Mouse (Mus musculus): ENCODE results near the gene Syt6. TPM values are rescaled to one million over a fixed set of nuclear protein-coding genes. Genes with fewer than 3 reads are reported as not detected.

Gene Syt6
- polyA plus RNA-seq, 1 experiment: 0.09 TPM

- Histone ChIP-seq H3K4me1 (replicated peaks; ENCODE audit: control insufficient read depth, insufficient read depth, low read length) (peaks cover 3% of the 10 kb centered on the region; the same call in 1 of the 2 replicates), H3K36me3 (ENCODE audit: control insufficient read depth, insufficient read depth, low read length) (no peaks in the 10 kb centered on the region), H3K27ac (ENCODE audit: control insufficient read depth, insufficient read depth, low read length) (no peak overlapping the region), H3K4me3 (ENCODE audit: control insufficient read depth, insufficient read depth, low read length) (no peak overlapping the region), H3K27me3 (ENCODE audit: control insufficient read depth, insufficient read depth, low read length) (no peaks in the 10 kb centered on the region)
- TF ChIP-seq POLR2A (IDR thresholded peaks at IDR 0.05; ENCODE audit: control insufficient read depth, extremely low read depth, insufficient read depth, low read length, poor library complexity) (no peak), CTCF (IDR thresholded peaks at IDR 0.05; ENCODE audit: borderline replicate concordance, control insufficient read depth, extremely low read depth, insufficient read depth, low read length, poor library complexity) (no peak)
- no peak for DNase-seq
- 94% methylated on average over 6 of the region's 6 CpGs for WGBS
Observed at GRCm38 (mm10) chr3:103649716-103650115, 74.7 kb downstream of the Syt6 start.

- no peak for DNase-seq
- Histone ChIP-seq H3K36me3 (ENCODE audit: control insufficient read depth, insufficient read depth, low read length) (no peaks in the 10 kb centered on the region), H3K27me3 (ENCODE audit: control insufficient read depth, insufficient read depth, low read length) (no peaks in the 10 kb centered on the region), H3K27ac (ENCODE audit: control insufficient read depth, insufficient read depth, low read length) (no peak overlapping the region), H3K4me1 (replicated peaks; ENCODE audit: control insufficient read depth, insufficient read depth, low read length) (peaks cover 3% of the 10 kb centered on the region; the same call in 1 of the 2 replicates), H3K4me3 (ENCODE audit: control insufficient read depth, insufficient read depth, low read length) (no peak overlapping the region)
- WGBS: 92% methylated on average over 1 of the region's 1 CpGs
- no peak for TF ChIP-seq POLR2A (IDR thresholded peaks at IDR 0.05; ENCODE audit: control insufficient read depth, extremely low read depth, insufficient read depth, low read length, poor library complexity)
- TF ChIP-seq CTCF (IDR thresholded peaks at IDR 0.05; ENCODE audit: borderline replicate concordance, control insufficient read depth, extremely low read depth, insufficient read depth, low read length, poor library complexity): no peak
Observed at GRCm38 (mm10) chr3:103650406-103650805, 75.4 kb downstream of the Syt6 start.

- Histone ChIP-seq H3K4me1 (replicated peaks; ENCODE audit: control insufficient read depth, insufficient read depth, low read length) (no peaks in the 10 kb centered on the region; the same call in 1 of the 2 replicates), H3K4me3 (ENCODE audit: control insufficient read depth, insufficient read depth, low read length) (no peak overlapping the region), H3K36me3 (ENCODE audit: control insufficient read depth, insufficient read depth, low read length) (no peaks in the 10 kb centered on the region), H3K27me3 (ENCODE audit: control insufficient read depth, insufficient read depth, low read length) (no peaks in the 10 kb centered on the region), H3K27ac (ENCODE audit: control insufficient read depth, insufficient read depth, low read length) (no peak overlapping the region)
- DNase-seq: no peak
- WGBS: 65% methylated on average over 2 of the region's 2 CpGs
- TF ChIP-seq CTCF (IDR thresholded peaks at IDR 0.05; ENCODE audit: borderline replicate concordance, control insufficient read depth, extremely low read depth, insufficient read depth, low read length, poor library complexity) (no peak), POLR2A (IDR thresholded peaks at IDR 0.05; ENCODE audit: control insufficient read depth, extremely low read depth, insufficient read depth, low read length, poor library complexity) (no peak)
Observed at GRCm38 (mm10) chr3:103660012-103660411, 85.0 kb downstream of the Syt6 start.

- Histone ChIP-seq H3K27me3 (ENCODE audit: control insufficient read depth, insufficient read depth, low read length) (no peaks in the 10 kb centered on the region), H3K36me3 (ENCODE audit: control insufficient read depth, insufficient read depth, low read length) (no peaks in the 10 kb centered on the region), H3K4me3 (ENCODE audit: control insufficient read depth, insufficient read depth, low read length) (no peak overlapping the region), H3K27ac (ENCODE audit: control insufficient read depth, insufficient read depth, low read length) (no peak overlapping the region), H3K4me1 (replicated peaks; ENCODE audit: control insufficient read depth, insufficient read depth, low read length) (no peaks in the 10 kb centered on the region; the same call in 1 of the 2 replicates)
- WGBS: 91% methylated on average over 8 of the region's 8 CpGs
- no peak for DNase-seq
- TF ChIP-seq CTCF (IDR thresholded peaks at IDR 0.05; ENCODE audit: borderline replicate concordance, control insufficient read depth, extremely low read depth, insufficient read depth, low read length, poor library complexity): no peak
- no peak for TF ChIP-seq POLR2A (IDR thresholded peaks at IDR 0.05; ENCODE audit: control insufficient read depth, extremely low read depth, insufficient read depth, low read length, poor library complexity)
Observed at GRCm38 (mm10) chr3:103661714-103662113, 86.7 kb downstream of the Syt6 start.

GRCm38 (mm10) chr3:103663385-103663784 is 88.4 kb downstream of the Syt6 start:
- no peak overlapping the region for H3K4me3 ChIP-seq (ENCODE audit: control insufficient read depth, insufficient read depth, low read length)
- no peaks in the 10 kb centered on the region; the same call in 1 of the 2 replicates for H3K4me1 ChIP-seq (replicated peaks; ENCODE audit: control insufficient read depth, insufficient read depth, low read length)
- no peak for TF ChIP-seq CTCF (IDR thresholded peaks at IDR 0.05; ENCODE audit: borderline replicate concordance, control insufficient read depth, extremely low read depth, insufficient read depth, low read length, poor library complexity)
- no peak for TF ChIP-seq POLR2A (IDR thresholded peaks at IDR 0.05; ENCODE audit: control insufficient read depth, extremely low read depth, insufficient read depth, low read length, poor library complexity)
- H3K27me3 ChIP-seq (ENCODE audit: control insufficient read depth, insufficient read depth, low read length): no peaks in the 10 kb centered on the region
- 99% methylated on average over 3 of the region's 3 CpGs for WGBS
- no peak overlapping the region for H3K27ac ChIP-seq (ENCODE audit: control insufficient read depth, insufficient read depth, low read length)
- no peak for DNase-seq
- no peaks in the 10 kb centered on the region for H3K36me3 ChIP-seq (ENCODE audit: control insufficient read depth, insufficient read depth, low read length)

GRCm38 (mm10) chr3:103672113-103672512 is 97.1 kb downstream of the Syt6 start:
- H3K4me1 ChIP-seq (replicated peaks; ENCODE audit: control insufficient read depth, insufficient read depth, low read length): peaks cover 4% of the 10 kb centered on the region; the same call in 1 of the 2 replicates
- H3K4me3 ChIP-seq (ENCODE audit: control insufficient read depth, insufficient read depth, low read length): no peak overlapping the region
- TF ChIP-seq CTCF (IDR thresholded peaks at IDR 0.05; ENCODE audit: borderline replicate concordance, control insufficient read depth, extremely low read depth, insufficient read depth, low read length, poor library complexity): no peak
- no peak for TF ChIP-seq POLR2A (IDR thresholded peaks at IDR 0.05; ENCODE audit: control insufficient read depth, extremely low read depth, insufficient read depth, low read length, poor library complexity)
- no peaks in the 10 kb centered on the region for H3K36me3 ChIP-seq (ENCODE audit: control insufficient read depth, insufficient read depth, low read length)
- no peak for DNase-seq
- H3K27ac ChIP-seq (ENCODE audit: control insufficient read depth, insufficient read depth, low read length): no peak overlapping the region
- no peaks in the 10 kb centered on the region for H3K27me3 ChIP-seq (ENCODE audit: control insufficient read depth, insufficient read depth, low read length)
- 91% methylated on average over 4 of the region's 4 CpGs for WGBS

DNA sequence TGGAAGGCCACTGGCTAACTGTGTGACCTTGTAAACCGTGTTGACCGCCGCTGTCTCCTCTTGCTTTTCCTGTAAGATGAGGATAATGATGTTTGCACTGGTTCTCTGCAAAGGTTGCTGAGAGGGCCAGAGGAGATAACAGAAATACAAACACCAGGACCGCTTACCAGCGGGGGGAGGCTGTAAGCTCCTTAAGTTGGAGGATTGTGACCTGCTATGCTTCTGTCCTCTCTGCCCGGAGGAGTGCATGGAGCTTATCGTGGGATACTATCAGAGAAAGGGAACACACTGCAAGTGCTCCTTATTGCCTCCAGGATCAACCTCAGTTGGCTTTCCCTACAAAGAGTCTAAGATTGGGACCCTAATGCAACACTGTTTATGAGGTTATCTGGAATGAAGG is 97.7 kb downstream of the Syt6 start:
- Histone ChIP-seq H3K27ac (ENCODE audit: control insufficient read depth, insufficient read depth, low read length) (no peak overlapping the region), H3K36me3 (ENCODE audit: control insufficient read depth, insufficient read depth, low read length) (no peaks in the 10 kb centered on the region), H3K4me3 (ENCODE audit: control insufficient read depth, insufficient read depth, low read length) (no peak overlapping the region), H3K4me1 (replicated peaks; ENCODE audit: control insufficient read depth, insufficient read depth, low read length) (peaks cover 4% of the 10 kb centered on the region; the same call in 1 of the 2 replicates), H3K27me3 (ENCODE audit: control insufficient read depth, insufficient read depth, low read length) (no peaks in the 10 kb centered on the region)
- TF ChIP-seq CTCF (IDR thresholded peaks at IDR 0.05; ENCODE audit: borderline replicate concordance, control insufficient read depth, extremely low read depth, insufficient read depth, low read length, poor library complexity): no peak
- no peak for TF ChIP-seq POLR2A (IDR thresholded peaks at IDR 0.05; ENCODE audit: control insufficient read depth, extremely low read depth, insufficient read depth, low read length, poor library complexity)
- DNase-seq: no peak
- WGBS: 76% methylated on average over 7 of the region's 7 CpGs
